Mouse (Mus musculus) forebrain, embryonic 15.5 days (tissue): Measurements from ENCODE around the gene Gm28308. TPM values are rescaled to one million over a fixed set of nuclear protein-coding genes. Genes with fewer than 3 reads are reported as not detected.

Experiments used
- ATAC-seq: fragments of 200-750 bp; cut with Nextera tagmentation; replicated peaks from 2 replicates; pipeline ENCODE4 v1.8.0; 2017; ENCODE audit warnings: mild to moderate bottlenecking, moderate TSS enrichment, moderate library complexity
- H3K27ac ChIP-seq: fragments of 300-500 bp; sonication (generic); replicated peaks from 2 replicates; pipeline ENCODE4 v1.5.1; 2015; ENCODE audit warnings: mild to moderate bottlenecking, inconsistent platforms
- H3K27me3 ChIP-seq: fragments of 300-500 bp; sonication (generic); 2 replicates; pipeline ENCODE4 v1.6.1; 2015; ENCODE audit warnings: inconsistent platforms
- H3K36me3 ChIP-seq: fragments of 300-500 bp; sonication (generic); 2 replicates; pipeline ENCODE4 v1.6.1; 2015; ENCODE audit warnings: mild to moderate bottlenecking, inconsistent platforms
- H3K4me1 ChIP-seq: fragments of 300-500 bp; sonication (generic); 2 replicates; pipeline ENCODE4 v1.6.1; 2015; ENCODE audit warnings: inconsistent platforms
- H3K4me2 ChIP-seq: fragments of 300-500 bp; sonication (generic); replicated peaks from 2 replicates; pipeline ENCODE4 v1.6.1; 2015; ENCODE audit warnings: mild to moderate bottlenecking, inconsistent platforms
- H3K4me3 ChIP-seq: fragments of 300-500 bp; sonication (generic); 2 replicates; pipeline ENCODE4 v1.5.1; 2015; ENCODE audit warnings: mild to moderate bottlenecking, inconsistent platforms
- H3K9ac ChIP-seq: fragments of 300-500 bp; sonication (generic); replicated peaks from 2 replicates; pipeline ENCODE4 v1.6.1; 2015; ENCODE audit warnings: mild to moderate bottlenecking, inconsistent platforms
- H3K9me3 ChIP-seq: fragments of 300-500 bp; sonication (generic); 2 replicates; pipeline ENCODE4 v1.6.1; 2016; ENCODE audit warnings: inconsistent platforms
- WGBS: fragments of 180-500 bp; shearing (Covaris S2); methylation state at CpG from one replicate; pipeline ENCODE4 v1.1.7; 2015; ENCODE audit warnings: mixed read lengths; 5-methylcytosine and 5-hydroxymethylcytosine counted together
- polyA plus RNA-seq: library from polyadenylated mRNA; unstranded; fragments of >200 nt; fragmentation: Nextera tagmentation; extraction: Ambion mirVana; gene quantifications from 2 replicates; pipeline ENCODE4 v1.2.1, GENCODE M21; 2015

The Gm28308 gene
- polyA plus RNA-seq, 1 experiment from 2014 or later: not detected

- WGBS: 17% methylated on average over 9 of the region's 9 CpGs
- no peaks in the 10 kb centered on the region for H3K36me3 ChIP-seq
- ATAC-seq: no peak
- H3K4me2 ChIP-seq: no peak overlapping the region
- H3K4me1 ChIP-seq: peaks cover 17% of the 10 kb centered on the region
- no peaks in the 10 kb centered on the region for H3K9me3 ChIP-seq
- peaks cover 100% of the 10 kb centered on the region for H3K27me3 ChIP-seq
- H3K4me3 ChIP-seq: no peak overlapping the region
- H3K27ac ChIP-seq: no peak overlapping the region
- H3K9ac ChIP-seq: no peak overlapping the region
Observed at GRCm38 (mm10) chr6:52219234-52219942, 6.2 kb upstream of the Gm28308 start.

- no peak for ATAC-seq
- WGBS: 6% methylated on average over 14 of the region's 14 CpGs
Observed at GRCm38 (mm10) chr6:52218643-52219215, 5.6 kb upstream of the Gm28308 start.

GRCm38 (mm10) chr6:52217895-52218642 lies 4.9 kb upstream of the Gm28308 start:
- WGBS: 3% methylated on average over 23 of the region's 23 CpGs
- no peaks in the 10 kb centered on the region for H3K36me3 ChIP-seq
- no peak overlapping the region for H3K9ac ChIP-seq
- no peak overlapping the region for H3K4me3 ChIP-seq
- H3K4me2 ChIP-seq: no peak overlapping the region
- no peak overlapping the region for H3K27ac ChIP-seq
- no peak for ATAC-seq
- H3K27me3 ChIP-seq: peaks cover 99% of the 10 kb centered on the region
- H3K4me1 ChIP-seq: peaks cover 18% of the 10 kb centered on the region
- H3K9me3 ChIP-seq: no peaks in the 10 kb centered on the region

More at GRCm38 (mm10) chr6:52218643-52219215, 5.6 kb upstream of the Gm28308 start:
- Histone ChIP-seq H3K9ac (no peak overlapping the region), H3K36me3 (no peaks in the 10 kb centered on the region), H3K9me3 (no peaks in the 10 kb centered on the region), H3K27me3 (peaks cover 100% of the 10 kb centered on the region), H3K4me3 (no peak overlapping the region), H3K4me1 (peaks cover 17% of the 10 kb centered on the region), H3K27ac (no peak overlapping the region), H3K4me2 (no peak overlapping the region)

GRCm38 (mm10) chr6:52217459-52217768 lies 4.3 kb upstream of the Gm28308 start:
- Histone ChIP-seq H3K27ac (no peak overlapping the region), H3K4me2 (peak overlapping the region; percentile 14), H3K4me3 (peak overlapping the region; percentile 18), H3K9me3 (no peaks in the 10 kb centered on the region), H3K36me3 (no peaks in the 10 kb centered on the region), H3K4me1 (peaks cover 20% of the 10 kb centered on the region), H3K9ac (no peak overlapping the region), H3K27me3 (peaks cover 99% of the 10 kb centered on the region)
- 0 out of 2 replicates have a peak, but pooled peaks have one; percentile 39 for ATAC-seq
- under 1% methylated on average over 25 of the region's 25 CpGs for WGBS

- peak overlapping the region; percentile 14 for H3K4me2 ChIP-seq
- no peak overlapping the region for H3K9ac ChIP-seq
- ATAC-seq: no peak
- no peaks in the 10 kb centered on the region for H3K36me3 ChIP-seq
- H3K27me3 ChIP-seq: peaks cover 99% of the 10 kb centered on the region
- peaks cover 20% of the 10 kb centered on the region for H3K4me1 ChIP-seq
- WGBS: 1% methylated on average over 59 of the region's 60 CpGs
- no peaks in the 10 kb centered on the region for H3K9me3 ChIP-seq
- H3K27ac ChIP-seq: no peak overlapping the region
- H3K4me3 ChIP-seq: peak overlapping the region; percentile 18
Observed at GRCm38 (mm10) chr6:52216691-52217458, 3.7 kb upstream of the Gm28308 start.

- 1% methylated on average over 30 of the region's 30 CpGs for WGBS
- Histone ChIP-seq H3K4me2 (no peak overlapping the region), H3K36me3 (no peaks in the 10 kb centered on the region), H3K4me3 (no peak overlapping the region), H3K9me3 (no peaks in the 10 kb centered on the region), H3K9ac (no peak overlapping the region), H3K4me1 (peaks cover 14% of the 10 kb centered on the region), H3K27me3 (peaks cover 99% of the 10 kb centered on the region), H3K27ac (no peak overlapping the region)
- no peak for ATAC-seq
Observed at GRCm38 (mm10) chr6:52215771-52216535, 2.8 kb upstream of the Gm28308 start.

- Histone ChIP-seq H3K27ac (no peak overlapping the region), H3K9ac (no peak overlapping the region), H3K27me3 (peaks cover 99% of the 10 kb centered on the region), H3K9me3 (no peaks in the 10 kb centered on the region), H3K4me3 (no peak overlapping the region), H3K4me1 (peaks cover 14% of the 10 kb centered on the region), H3K4me2 (no peak overlapping the region), H3K36me3 (no peaks in the 10 kb centered on the region)
- no peak for ATAC-seq
- WGBS: 10% methylated on average over 3 of the region's 3 CpGs
Observed at GRCm38 (mm10) chr6:52215070-52215469, 1.9 kb upstream of the Gm28308 start.

- H3K4me2 ChIP-seq: no peak overlapping the region
- H3K27me3 ChIP-seq: peaks cover 99% of the 10 kb centered on the region
- H3K4me1 ChIP-seq: peaks cover 14% of the 10 kb centered on the region
- ATAC-seq: no peak
- H3K4me3 ChIP-seq: no peak overlapping the region
- H3K9me3 ChIP-seq: no peaks in the 10 kb centered on the region
- WGBS: 8% methylated on average over 5 of the region's 5 CpGs
- H3K9ac ChIP-seq: no peak overlapping the region
- H3K36me3 ChIP-seq: no peaks in the 10 kb centered on the region
- no peak overlapping the region for H3K27ac ChIP-seq
Observed at GRCm38 (mm10) chr6:52214271-52214670, 1.1 kb upstream of the Gm28308 start.

GRCm38 (mm10) chr6:52212556-52213118 lies 502 bp downstream of the Gm28308 start:
- peaks cover 13% of the 10 kb centered on the region for H3K4me1 ChIP-seq
- no peak overlapping the region for H3K27ac ChIP-seq
- H3K9me3 ChIP-seq: no peaks in the 10 kb centered on the region
- peaks cover 97% of the 10 kb centered on the region for H3K27me3 ChIP-seq
- no peak overlapping the region for H3K4me3 ChIP-seq
- H3K4me2 ChIP-seq: no peak overlapping the region
- WGBS: under 1% methylated on average over 22 of the region's 22 CpGs
- ATAC-seq: no peak
- H3K9ac ChIP-seq: no peak overlapping the region
- no peaks in the 10 kb centered on the region for H3K36me3 ChIP-seq

- peak; percentile 51; the same call in 1 of the 2 replicates for ATAC-seq
- H3K27ac ChIP-seq: no peak overlapping the region
- H3K4me3 ChIP-seq: no peak overlapping the region
- no peak overlapping the region for H3K9ac ChIP-seq
- H3K9me3 ChIP-seq: no peaks in the 10 kb centered on the region
- H3K27me3 ChIP-seq: peaks cover 97% of the 10 kb centered on the region
- WGBS: 3% methylated on average over 13 of the region's 13 CpGs
- H3K36me3 ChIP-seq: no peaks in the 10 kb centered on the region
- H3K4me2 ChIP-seq: no peak overlapping the region
- peaks cover 6% of the 10 kb centered on the region for H3K4me1 ChIP-seq
Observed at GRCm38 (mm10) chr6:52211961-52212360, 1.2 kb downstream of the Gm28308 start.
